Mouse (Mus musculus): ENCODE results near the gene Lman1l.

The Lman1l gene

GRCm38 (mm10) chr9:57620674-57621073, at the start of gene Lman1l:
Gene Lman1l (minus strand): TSS chr9:57620774.
- no peak for DNase-seq (ENCODE audit: low spot score)

- DNase-seq (ENCODE audit: low spot score): no peak
Measured at GRCm38 (mm10) chr9:57669566-57669965, 49.0 kb upstream of the Lman1l start.

- no peak for DNase-seq (ENCODE audit: low spot score)
Measured at GRCm38 (mm10) chr9:57668277-57668676, 47.7 kb upstream of the Lman1l start.

GRCm38 (mm10) chr9:57667817-57668216, 47.2 kb upstream of the Lman1l start:
- no peak for DNase-seq (ENCODE audit: low spot score)

- DNase-seq (ENCODE audit: low spot score): no peak
Measured at GRCm38 (mm10) chr9:57667136-57667535, 46.6 kb upstream of the Lman1l start.

GRCm38 (mm10) chr9:57666536-57666935, 46.0 kb upstream of the Lman1l start:
- no peak for DNase-seq (ENCODE audit: low spot score)

- no peak for DNase-seq (ENCODE audit: low spot score)
Measured at GRCm38 (mm10) chr9:57664616-57665015, 44.0 kb upstream of the Lman1l start.

- no peak for DNase-seq (ENCODE audit: low spot score)
Measured at GRCm38 (mm10) chr9:57661552-57661951, 41.0 kb upstream of the Lman1l start.

- no peak for DNase-seq (ENCODE audit: low spot score)
Measured at GRCm38 (mm10) chr9:57660501-57660900, 39.9 kb upstream of the Lman1l start.

- DNase-seq (ENCODE audit: low spot score): no peak
Measured at GRCm38 (mm10) chr9:57659774-57660173, 39.2 kb upstream of the Lman1l start.

GRCm38 (mm10) chr9:57658970-57659369, 38.4 kb upstream of the Lman1l start:
- DNase-seq (ENCODE audit: low spot score): no peak

GRCm38 (mm10) chr9:57657843-57658242, 37.3 kb upstream of the Lman1l start:
- DNase-seq (ENCODE audit: low spot score): no peak

GRCm38 (mm10) chr9:57656631-57657350, 36.2 kb upstream of the Lman1l start:
- no peak for DNase-seq (ENCODE audit: low spot score)

- DNase-seq (ENCODE audit: low spot score): peak; percentile 87
Measured at GRCm38 (mm10) chr9:57655749-57656148, 35.2 kb upstream of the Lman1l start.

GRCm38 (mm10) chr9:57654966-57655365, 34.4 kb upstream of the Lman1l start:
- no peak for DNase-seq (ENCODE audit: low spot score)

- DNase-seq (ENCODE audit: low spot score): no peak
Measured at GRCm38 (mm10) chr9:57653283-57653682, 32.7 kb upstream of the Lman1l start, which contains the start of gene Csk. Gene Csk (minus strand): TSS chr9:57653631.

- no peak for DNase-seq (ENCODE audit: low spot score)
Measured at GRCm38 (mm10) chr9:57652855-57653254, 32.3 kb upstream of the Lman1l start.

GRCm38 (mm10) chr9:57652351-57652750, 31.8 kb upstream of the Lman1l start:
- DNase-seq (ENCODE audit: low spot score): no peak

- DNase-seq (ENCODE audit: low spot score): no peak
Measured at GRCm38 (mm10) chr9:57650786-57651311, 30.3 kb upstream of the Lman1l start.

- DNase-seq (ENCODE audit: low spot score): no peak
Measured at GRCm38 (mm10) chr9:57650130-57650785, 29.7 kb upstream of the Lman1l start.

GRCm38 (mm10) chr9:57647286-57648108, 26.9 kb upstream of the Lman1l start:
- DNase-seq (ENCODE audit: low spot score): no peak

- no peak for DNase-seq (ENCODE audit: low spot score)
Measured at GRCm38 (mm10) chr9:57646551-57647103, 26.1 kb upstream of the Lman1l start.

Measured in urinary bladder, postnatal 10 days (tissue).